ENCODE assay signal across 25 mouse cellular contexts in the genomic region with DNA sequence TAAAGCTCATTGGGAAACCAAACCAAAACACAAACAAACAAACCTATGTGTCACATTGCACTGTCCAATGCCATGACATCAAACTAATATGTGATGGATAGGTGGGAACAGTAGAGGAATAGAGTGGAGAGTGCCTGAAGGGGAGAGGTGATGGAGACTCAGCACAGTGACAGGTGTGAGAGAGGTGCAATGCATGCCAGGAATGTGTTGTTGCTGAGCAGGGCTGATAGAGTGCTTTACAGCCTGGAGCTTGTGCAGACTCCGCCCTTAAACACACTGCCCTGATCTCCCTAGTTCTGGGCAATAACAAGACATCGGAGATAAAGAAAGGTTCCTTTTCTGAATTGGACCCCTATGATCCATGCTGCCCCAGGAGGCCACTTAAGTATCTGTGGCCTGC. TPM values are rescaled to one million over a fixed set of nuclear protein-coding genes. Genes with fewer than 3 reads are reported as not detected.
A peak's percentile ranks its signal among the peaks of the same experiment; 100 is the strongest.
DNase-seq lines count a peak whose midpoint lies in the region; ATAC-seq and TF ChIP-seq lines count a peak whose summit lies in the region.
"Had no signal": no experiment of that assay in that cellular context is flagged by ENCODE, and none has a peak within 500 bp of the region (broad histone marks: within the 10 kb centered on the region; RNA-seq: fewer than 3 reads in every experiment).

No protein-coding gene starts in this region.

- no peaks in the 10 kb centered on the region for H3K36me3 ChIP-seq in heart, embryonic 10.5 days
- H3K36me3 ChIP-seq in liver, embryonic 13.5 days: no peaks in the 10 kb centered on the region
- no peaks in the 10 kb centered on the region for H3K36me3 ChIP-seq in liver, embryonic 11.5 days (ENCODE audit: control insufficient read depth, insufficient read depth, low read length)
- no peaks in the 10 kb centered on the region for H3K36me3 ChIP-seq in liver, embryonic 14.5 days (replicated peaks; ENCODE audit: control insufficient read depth, insufficient read depth, low read depth)
- H3K36me3 ChIP-seq in forebrain, embryonic 15.5 days: no peaks in the 10 kb centered on the region
- H3K36me3 ChIP-seq in limb, embryonic 10.5 days: no peaks in the 10 kb centered on the region
- H3K36me3 ChIP-seq: forebrain, embryonic 10.5 days; heart, embryonic 13.5 days had no signal

- no peak overlapping the region for H3K27ac ChIP-seq in heart, embryonic 10.5 days
- no peak overlapping the region for H3K27ac ChIP-seq in liver, embryonic 13.5 days
- no peak overlapping the region for H3K27ac ChIP-seq in liver, embryonic 11.5 days (ENCODE audit: low read depth, low read length)
- H3K27ac ChIP-seq in liver, embryonic 14.5 days: no peak overlapping the region
- H3K27ac ChIP-seq in forebrain, embryonic 15.5 days (replicated peaks): no peak overlapping the region
- no peak overlapping the region for H3K27ac ChIP-seq in limb, embryonic 10.5 days
- H3K27ac ChIP-seq: forebrain, embryonic 10.5 days; forebrain, embryonic 13.5 days; gastrocnemius, adult 2 months; heart, embryonic 13.5 days; hindbrain, embryonic 14.5 days; hindbrain, postnatal 0 days had no signal

- no peak overlapping the region for H3K4me2 ChIP-seq in liver, embryonic 13.5 days
- H3K4me2 ChIP-seq in liver, embryonic 11.5 days: no peak overlapping the region
- no peak overlapping the region for H3K4me2 ChIP-seq in liver, embryonic 14.5 days (ENCODE audit: low read depth)
- H3K4me2 ChIP-seq in forebrain, embryonic 15.5 days (replicated peaks): no peak overlapping the region
- H3K4me2 ChIP-seq: forebrain, embryonic 13.5 days; heart, embryonic 13.5 days; hindbrain, embryonic 14.5 days had no signal

- no peaks in the 10 kb centered on the region for H3K27me3 ChIP-seq in heart, embryonic 10.5 days (ENCODE audit: insufficient read depth, poor library complexity, severe bottlenecking)
- H3K27me3 ChIP-seq in liver, embryonic 13.5 days: no peaks in the 10 kb centered on the region
- no peaks in the 10 kb centered on the region for H3K27me3 ChIP-seq in liver, embryonic 11.5 days (replicated peaks; ENCODE audit: control insufficient read depth, insufficient read depth, low read length)
- no peaks in the 10 kb centered on the region for H3K27me3 ChIP-seq in liver, embryonic 14.5 days (ENCODE audit: control insufficient read depth, insufficient read depth, low read length)
- no peaks in the 10 kb centered on the region for H3K27me3 ChIP-seq in forebrain, embryonic 15.5 days
- no peaks in the 10 kb centered on the region for H3K27me3 ChIP-seq in limb, embryonic 10.5 days (ENCODE audit: low read depth, poor library complexity, severe bottlenecking)
- H3K27me3 ChIP-seq: forebrain, embryonic 13.5 days; heart, embryonic 13.5 days had no signal

- TF ChIP-seq CTCF in liver, embryonic 14.5 days (IDR thresholded peaks at IDR 0.05; ENCODE audit: low read depth): no peak

- no peaks in the 10 kb centered on the region for H3K9me3 ChIP-seq in heart, embryonic 10.5 days
- no peaks in the 10 kb centered on the region for H3K9me3 ChIP-seq in liver, embryonic 13.5 days (replicated peaks)
- no peaks in the 10 kb centered on the region for H3K9me3 ChIP-seq in liver, embryonic 11.5 days (ENCODE audit: control insufficient read depth, low read length)
- H3K9me3 ChIP-seq in liver, embryonic 14.5 days (ENCODE audit: control insufficient read depth, low read length): no peaks in the 10 kb centered on the region
- no peaks in the 10 kb centered on the region for H3K9me3 ChIP-seq in forebrain, embryonic 15.5 days
- H3K9me3 ChIP-seq in limb, embryonic 10.5 days (replicated peaks): no peaks in the 10 kb centered on the region
- H3K9me3 ChIP-seq: forebrain, embryonic 10.5 days; forebrain, embryonic 13.5 days; heart, embryonic 13.5 days had no signal

- H3K9ac ChIP-seq in liver, embryonic 13.5 days: no peak overlapping the region
- no peak overlapping the region for H3K9ac ChIP-seq in liver, embryonic 11.5 days (ENCODE audit: low read depth, low read length)
- no peak overlapping the region for H3K9ac ChIP-seq in liver, embryonic 14.5 days (replicated peaks)
- H3K9ac ChIP-seq in forebrain, embryonic 15.5 days (replicated peaks): no peak overlapping the region
- H3K9ac ChIP-seq: forebrain, embryonic 13.5 days; forebrain, postnatal 0 days; heart, embryonic 13.5 days; hindbrain, embryonic 14.5 days had no signal

- ATAC-seq in liver, embryonic 13.5 days (ENCODE audit: low read depth): peak; percentile 48; the same call in 1 of the 2 replicates
- ATAC-seq in liver, embryonic 11.5 days (replicated peaks; ENCODE audit: low FRiP score): no peak
- ATAC-seq in liver, embryonic 14.5 days (ENCODE audit: insufficient read depth): 0 out of 2 replicates have a peak, but pooled peaks have one; percentile 28
- ATAC-seq in forebrain, embryonic 15.5 days (replicated peaks): no peak
- ATAC-seq: CD4-positive, CD25-positive, alpha-beta regulatory T cell, adult 4 months; forebrain, embryonic 13.5 days; forebrain, postnatal 0 days; hindbrain, postnatal 0 days had no signal

- DNase-seq in heart, adult 11 months: peak; percentile 60
- DNase-seq in heart, embryonic 10.5 days (ENCODE audit: low spot score): no peak
- DNase-seq in liver, embryonic 13.5 days: no peak
- no peak for DNase-seq in liver, embryonic 11.5 days (ENCODE audit: low spot score)
- DNase-seq in liver, embryonic 14.5 days (ENCODE audit: low read depth in 3 of 3, low spot score in 3 of 3): no peak
- DNase-seq in limb, embryonic 10.5 days (ENCODE audit: low spot score): no peak
- DNase-seq: adrenal gland, adult 2 months; adrenal gland, postnatal 14 days; B cell, adult 2 months; cerebellum, adult 11 months; cerebellum, adult 2 months; cerebellum, adult 9-11 months; forebrain, postnatal 0 days; gastrocnemius, adult 2 months; gastrocnemius, postnatal 14 days; heart, adult 18-20 months; heart, postnatal 14 days; heart, postnatal 4 days had no signal

- no peak for TF ChIP-seq EP300 in liver, embryonic 14.5 days (IDR thresholded peaks at IDR 0.05; ENCODE audit: low read depth)

- no peak overlapping the region for H3K4me3 ChIP-seq in heart, embryonic 10.5 days
- no peak overlapping the region for H3K4me3 ChIP-seq in liver, embryonic 13.5 days (replicated peaks)
- no peak overlapping the region for H3K4me3 ChIP-seq in liver, embryonic 11.5 days (ENCODE audit: low read depth, low read length)
- H3K4me3 ChIP-seq in liver, embryonic 14.5 days (ENCODE audit: insufficient read depth in 1 of 2, low read depth in 2 of 2, low read length in 2 of 2): no peak overlapping the region
- H3K4me3 ChIP-seq in forebrain, embryonic 15.5 days: no peak overlapping the region
- no peak overlapping the region for H3K4me3 ChIP-seq in limb, embryonic 10.5 days
- H3K4me3 ChIP-seq: forebrain, embryonic 10.5 days; forebrain, embryonic 13.5 days; gastrocnemius, adult 2 months; heart, embryonic 13.5 days had no signal

- H3K4me1 ChIP-seq in heart, embryonic 10.5 days: no peaks in the 10 kb centered on the region
- H3K4me1 ChIP-seq in liver, embryonic 13.5 days (replicated peaks): peaks cover 9% of the 10 kb centered on the region; the same call in 1 of the 2 replicates
- peaks cover 3% of the 10 kb centered on the region for H3K4me1 ChIP-seq in liver, embryonic 11.5 days (replicated peaks; ENCODE audit: control insufficient read depth, insufficient read depth, low read length)
- peaks cover 0 to 12% of the 10 kb centered on the region in 2 experiments; a peak in 2 of 4 replicates for H3K4me1 ChIP-seq in liver, embryonic 14.5 days (replicated peaks; ENCODE audit: control insufficient read depth in 2 of 2, insufficient read depth in 2 of 2, low read length in 1 of 2)
- H3K4me1 ChIP-seq in forebrain, embryonic 15.5 days: 0 out of 2 replicates have a peak, but pooled peaks cover 7% of the 10 kb centered on the region
- H3K4me1 ChIP-seq in limb, embryonic 10.5 days: no peaks in the 10 kb centered on the region
- H3K4me1 ChIP-seq: forebrain, embryonic 10.5 days; forebrain, embryonic 13.5 days; heart, embryonic 13.5 days had no signal

- 80% methylated on average over 2 of the region's 2 CpGs for WGBS in heart, embryonic 10.5 days
- WGBS in liver, embryonic 13.5 days (ENCODE audit: insufficient replicate concordance): 64% methylated on average over 2 of the region's 2 CpGs
- WGBS in liver, embryonic 11.5 days: 90% methylated on average over 2 of the region's 2 CpGs
- WGBS in liver, embryonic 14.5 days (ENCODE audit: insufficient replicate concordance): 62% methylated on average over 2 of the region's 2 CpGs
- 80% methylated on average over 2 of the region's 2 CpGs for WGBS in forebrain, embryonic 15.5 days
- WGBS in limb, embryonic 10.5 days: 86% methylated on average over 2 of the region's 2 CpGs

RNA-seq across cellular contexts. Expression of a gene that starts 36.2 kb away (rescaled TPM):
- polyA plus RNA-seq in heart, embryonic 10.5 days (2016; fragmentation: Nextera tagmentation; extraction: Ambion mirVana): 2.8 and 3.1 TPM in 2 replicates
- polyA plus RNA-seq in liver, embryonic 13.5 days (2015; fragmentation: Nextera tagmentation; extraction: Ambion mirVana): 1.0 and 2.0 TPM in 2 replicates
- polyA plus RNA-seq in liver, embryonic 11.5 days (2014; fragmentation: Nextera tagmentation; extraction: Ambion mirVana): 2.5 and 3.2 TPM in 2 replicates
- 0.36 and 1.6 TPM in 2 replicates for polyA plus RNA-seq in liver, embryonic 14.5 days (2012; rRNA removed)
- polyA plus RNA-seq in liver, embryonic 14.5 days (2014; fragmentation: Nextera tagmentation; extraction: Ambion mirVana): 1.3 and 1.4 TPM in 2 replicates
- 8.0 and 9.0 TPM in 2 replicates for polyA plus RNA-seq in forebrain, embryonic 15.5 days (2015; fragmentation: Nextera tagmentation; extraction: Ambion mirVana)
- 3.5 and 4.5 TPM in 2 replicates for polyA plus RNA-seq in limb, embryonic 10.5 days (2016; fragmentation: Nextera tagmentation; extraction: Ambion mirVana)
- polyA plus RNA-seq: adrenal gland, adult 2 months had no signal

Comparison
In these comparisons a context has a peak if more than half of its experiments do, and no peak if none do; other contexts are left out.
1. ATAC-seq: peak in liver, embryonic 13.5 days (single experiment) and liver, embryonic 14.5 days (single experiment); none in liver, embryonic 11.5 days (single experiment) and forebrain, embryonic 15.5 days (single experiment).